Mouse (Mus musculus): ENCODE results near the gene Gm45062.

GRCm38 (mm10) chr6:8370624-8371023 lies 111.4 kb downstream of the Gm45062 start:
- no peak for TF ChIP-seq CTCF (IDR thresholded peaks at IDR 0.05; ENCODE audit: low read depth)
- TF ChIP-seq EP300 (IDR thresholded peaks at IDR 0.05; ENCODE audit: low read depth), result no peak
